Mouse (Mus musculus): ENCODE measurements at regions not wholly inside any gene's neighbourhood (a gene's known extent, or its start where the extent isn't known, plus 50 kb on each side); places are given as distances from the start of the nearest gene placed in this dataset.

DNA sequence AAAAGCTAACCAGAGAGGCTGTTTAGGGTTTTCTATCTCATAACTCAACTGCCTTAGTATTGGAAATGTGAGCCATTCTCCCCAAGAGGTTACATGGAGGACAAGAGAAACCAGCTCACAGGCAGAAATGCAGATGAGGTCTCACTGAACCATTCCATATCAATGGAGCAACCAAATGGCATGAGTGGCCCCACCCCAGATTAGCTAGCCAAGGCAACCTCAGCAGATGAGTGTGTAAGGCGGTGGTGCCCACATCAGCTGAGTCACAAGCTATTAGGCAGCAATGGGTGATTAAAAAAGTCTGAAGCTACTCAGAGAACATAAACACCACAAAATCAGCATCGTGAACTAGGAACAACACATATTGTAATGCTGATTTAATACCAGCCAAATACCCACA lies 133.2 kb downstream of the Lpin1 start:
- in situ Hi-C loops (cut with MboI; ENCODE audit: low sequenced_read_pairs) = no loop called here

DNA sequence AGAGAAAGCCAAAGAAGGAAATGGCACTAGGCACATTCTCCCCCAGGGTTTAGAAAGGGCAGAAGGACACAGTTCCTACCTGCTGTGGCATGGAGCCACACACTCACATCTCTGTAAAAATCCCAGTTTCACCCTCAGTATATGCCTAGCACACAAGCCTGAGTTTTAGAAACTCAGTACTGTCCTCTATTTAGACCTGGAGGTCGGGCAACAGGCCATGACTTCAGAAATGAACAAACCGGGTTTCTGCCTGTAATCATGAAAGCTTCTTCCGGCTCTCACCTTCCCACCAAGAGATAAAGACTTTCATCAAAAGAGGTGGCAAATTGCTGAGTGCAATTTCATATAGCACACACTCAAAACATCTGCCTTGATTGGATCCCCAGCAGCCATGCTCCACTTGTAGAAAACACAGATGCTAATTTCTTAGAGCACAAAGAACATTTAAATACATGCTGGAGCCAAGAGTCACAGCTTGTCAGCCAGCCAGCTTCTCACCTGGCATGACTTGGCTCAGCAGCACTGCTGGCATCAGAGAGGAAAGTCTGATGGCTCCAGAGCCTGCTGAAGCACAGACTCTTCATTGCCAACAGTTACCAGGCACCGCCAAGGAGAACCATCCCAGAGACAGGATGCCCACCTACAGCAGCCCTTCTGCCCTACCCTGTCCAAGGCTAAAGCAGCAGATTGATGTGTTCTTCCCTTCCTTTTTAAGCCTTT lies 136.2 kb downstream of the Lpin1 start:
- in situ Hi-C loops (cut with MboI; ENCODE audit: low sequenced_read_pairs) = no loop called here

DNA sequence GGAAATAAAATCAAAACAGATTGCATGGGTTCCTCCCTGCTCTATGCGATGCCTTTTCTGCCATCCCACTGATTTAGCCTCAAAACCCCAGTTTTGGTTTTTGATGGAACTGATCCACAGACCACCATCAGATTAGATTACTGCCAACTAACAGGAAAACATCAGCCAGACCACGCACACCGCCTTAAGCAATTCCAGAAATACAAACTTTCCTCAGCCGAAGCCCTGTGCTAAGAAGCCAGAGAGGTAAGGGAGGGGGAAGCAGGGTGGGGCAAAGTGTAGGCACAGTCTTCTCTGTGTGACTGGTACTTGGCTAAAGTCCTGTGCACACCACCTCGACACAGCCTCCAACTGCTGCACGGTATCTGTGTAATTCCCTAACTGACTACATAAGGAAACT lies 153.3 kb downstream of the Lpin1 start:
- in situ Hi-C loops (cut with MboI; ENCODE audit: low sequenced_read_pairs) = no loop called here

DNA sequence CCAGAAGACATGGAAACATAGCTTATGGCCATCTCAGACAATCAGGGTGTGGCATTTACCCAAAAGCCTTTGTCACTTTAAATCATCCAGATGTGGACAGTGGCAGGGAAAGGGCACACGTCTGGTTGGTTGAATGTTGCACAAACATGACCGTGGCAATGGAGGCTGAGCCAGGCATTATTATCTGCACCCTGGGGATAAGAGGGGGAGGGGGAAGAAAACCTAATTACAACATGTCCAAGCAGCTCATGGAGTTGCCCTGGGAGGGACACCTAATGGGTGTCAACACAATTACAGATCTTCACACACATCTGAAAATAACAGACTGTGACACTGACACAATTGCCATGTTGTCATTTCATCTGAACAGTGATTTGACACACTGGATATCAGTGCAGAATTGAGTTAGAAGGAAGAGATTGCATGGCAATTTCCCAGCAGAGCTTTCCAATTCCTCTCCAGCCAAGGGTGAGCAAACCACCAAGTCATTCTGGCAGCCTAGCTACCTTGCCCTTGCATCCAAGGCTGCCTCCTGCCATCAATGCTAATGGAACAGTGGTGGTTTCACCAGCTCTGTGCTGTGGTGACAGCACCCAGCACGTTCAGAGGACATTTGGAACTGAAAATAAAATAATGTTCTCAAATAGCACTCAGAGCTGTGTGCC lies 159.9 kb downstream of the Lpin1 start:
- in situ Hi-C loops (cut with MboI; ENCODE audit: low sequenced_read_pairs) = no loop called here

DNA sequence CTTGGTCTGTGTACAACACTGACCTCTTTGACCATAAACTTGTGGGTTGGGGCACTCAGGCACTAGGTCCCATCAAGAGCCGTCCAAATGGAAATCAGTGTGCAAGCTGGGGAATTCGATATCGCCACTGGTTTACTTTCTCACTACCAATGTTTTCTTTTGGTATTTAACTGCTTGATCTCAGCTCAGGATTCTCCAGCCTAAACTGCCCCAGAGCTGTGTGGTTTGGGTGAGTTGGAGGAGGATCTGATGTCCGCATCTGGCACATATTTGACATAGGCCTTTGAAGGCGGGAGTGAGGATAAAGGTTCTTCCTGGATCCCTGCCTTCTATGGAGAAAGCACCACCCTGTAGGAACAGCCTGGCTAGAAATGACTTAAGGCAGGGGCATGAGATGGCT lies 172.0 kb downstream of the Lpin1 start:
- in situ Hi-C loops (cut with MboI; ENCODE audit: low sequenced_read_pairs) = no loop called here

DNA sequence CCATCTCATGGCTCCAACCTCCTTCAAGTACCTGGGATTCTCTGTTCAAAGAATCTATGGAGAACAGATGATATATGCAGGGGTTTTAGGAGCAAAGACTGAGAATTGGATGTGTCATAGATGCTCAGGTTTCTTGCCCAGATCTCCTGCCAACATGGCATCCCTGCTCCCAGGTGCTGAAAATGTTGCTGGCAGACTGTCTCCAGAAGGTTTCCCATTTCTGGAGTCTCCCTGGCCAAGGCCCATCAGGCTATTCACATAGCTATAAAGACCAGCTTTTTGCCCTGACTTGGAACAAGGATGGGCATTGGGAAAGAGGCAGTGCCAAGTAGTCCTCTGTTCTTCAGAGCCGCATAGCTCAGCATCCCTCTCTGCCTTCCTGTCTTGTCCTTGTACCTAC lies 173.8 kb downstream of the Lpin1 start:
- in situ Hi-C loops (cut with MboI; ENCODE audit: low sequenced_read_pairs) = no loop called here

DNA sequence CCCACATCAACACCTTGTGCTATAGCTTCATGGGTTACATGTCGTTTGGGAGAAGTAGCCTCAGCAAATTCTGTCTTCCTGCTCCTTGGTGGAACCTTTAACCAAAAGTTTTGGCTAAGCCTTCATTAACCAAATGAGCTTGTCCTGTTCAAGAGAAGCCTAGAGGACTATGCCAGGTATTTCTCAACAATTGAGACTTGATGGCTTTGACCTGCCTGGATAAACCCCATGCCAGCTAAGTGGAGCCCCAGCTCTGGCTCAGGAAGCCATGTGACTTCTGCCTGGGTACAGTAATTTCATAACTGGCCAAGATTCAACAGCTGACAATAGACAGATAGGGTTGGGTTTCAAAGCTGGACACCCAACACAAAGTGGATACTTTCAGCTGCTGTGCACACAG lies 174.5 kb downstream of the Lpin1 start:
- in situ Hi-C loops (cut with MboI; ENCODE audit: low sequenced_read_pairs) = no loop called here

DNA sequence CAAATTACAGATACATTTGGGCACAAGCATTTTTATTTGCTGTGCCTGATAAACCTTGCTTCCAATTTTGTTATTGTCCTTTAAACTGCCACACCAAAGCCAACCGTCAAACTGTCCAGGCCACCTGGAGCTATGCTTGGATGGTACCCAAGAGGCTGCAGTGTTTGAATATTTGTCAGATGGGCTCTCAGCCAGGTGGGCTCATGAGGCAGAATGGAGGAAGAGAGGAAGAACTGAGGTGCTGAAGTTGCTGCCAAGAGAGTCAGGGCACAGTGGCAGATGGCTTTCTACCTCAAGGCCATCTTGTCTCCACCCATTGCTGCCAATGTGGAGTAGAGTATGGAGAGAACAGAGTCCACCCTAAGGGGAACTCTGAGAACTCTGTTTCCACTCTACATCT lies 176.0 kb downstream of the Lpin1 start:
- in situ Hi-C loops (cut with MboI; ENCODE audit: low sequenced_read_pairs) = no loop called here

DNA sequence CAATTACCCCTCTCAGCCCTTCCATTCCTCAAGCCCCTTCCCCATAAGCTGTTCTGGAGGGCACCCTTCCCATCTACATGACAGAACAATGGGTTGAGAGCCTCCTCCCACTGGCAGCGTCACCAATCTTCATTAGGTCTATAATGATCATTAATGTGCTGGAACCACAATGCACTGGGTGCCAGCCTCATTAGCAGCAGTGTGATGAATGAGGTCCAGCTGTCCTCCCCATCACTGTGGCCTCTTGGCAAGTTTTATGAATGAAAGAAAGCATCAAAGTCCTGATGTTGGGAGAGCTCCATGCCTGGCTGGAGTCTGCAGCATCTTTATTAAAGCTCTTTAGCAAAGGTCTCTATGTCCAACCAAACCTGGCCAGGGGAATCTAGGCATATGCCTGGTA lies 176.5 kb downstream of the Lpin1 start:
- in situ Hi-C loops (cut with MboI; ENCODE audit: low sequenced_read_pairs) = no loop called here

DNA sequence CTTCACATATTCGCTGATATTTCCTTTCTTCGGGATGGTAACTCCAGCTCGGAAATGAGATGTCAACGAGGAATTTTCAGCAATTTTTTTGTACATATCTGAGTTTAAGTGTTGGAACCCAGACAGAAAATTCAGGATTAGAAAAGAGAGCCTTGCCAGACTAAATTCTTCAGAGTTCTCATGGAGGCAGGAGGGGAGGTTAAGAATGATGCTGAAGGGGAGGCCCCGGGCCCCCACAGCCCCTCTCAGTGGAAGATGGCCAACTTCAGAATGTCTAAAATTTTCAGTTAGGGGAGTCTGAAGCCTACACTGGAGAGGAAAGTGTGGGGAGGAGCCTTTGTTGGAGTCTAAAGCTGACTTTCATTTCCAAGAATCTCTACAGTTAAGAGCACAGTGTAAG lies 184.8 kb downstream of the Lpin1 start:
- in situ Hi-C loops (cut with MboI; ENCODE audit: low sequenced_read_pairs) = no loop called here

DNA sequence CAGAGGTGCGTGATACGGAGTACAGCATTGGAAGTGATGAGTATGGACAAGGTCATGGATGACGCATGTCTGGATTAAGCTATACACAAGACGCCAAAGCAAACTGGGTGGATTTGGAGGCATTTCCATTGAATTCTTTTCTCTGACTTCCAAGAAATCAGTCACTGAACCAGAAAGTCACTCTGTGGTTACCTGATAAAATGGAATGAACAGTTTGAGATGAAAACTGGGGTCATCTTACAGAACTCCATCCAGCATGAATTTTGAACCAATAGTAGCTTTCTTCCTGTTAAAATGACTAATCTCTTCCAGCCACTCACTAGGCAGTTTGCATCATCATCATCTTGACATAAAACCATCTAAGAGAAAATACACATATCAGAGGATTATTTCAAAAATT lies 186.2 kb downstream of the Lpin1 start:
- in situ Hi-C loops (cut with MboI; ENCODE audit: low sequenced_read_pairs) = no loop called here

DNA sequence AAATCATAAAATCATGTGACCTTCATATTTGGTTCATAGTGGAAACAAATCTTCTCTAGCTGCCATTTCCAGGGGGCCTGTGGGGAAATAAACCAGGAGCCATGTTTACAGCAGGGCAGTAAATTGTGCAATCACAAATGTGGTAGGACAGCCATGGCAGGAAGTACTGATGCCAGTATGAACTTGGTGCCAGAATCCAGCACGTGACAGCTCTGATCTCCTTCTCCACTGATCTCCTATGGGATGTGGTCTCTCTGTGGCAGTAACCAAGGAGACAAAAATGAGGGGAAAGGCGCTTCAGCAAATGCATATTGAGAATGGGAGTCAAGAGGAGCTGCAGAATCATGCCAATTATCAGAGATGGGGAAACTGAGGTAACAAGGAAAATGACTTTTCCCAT lies 215.0 kb downstream of the Lpin1 start:
- in situ Hi-C loops (cut with MboI; ENCODE audit: low sequenced_read_pairs) = loop anchor here (25.0 kb wide), 1 partner anchor 858 kb away; no protein-coding TSS in a partner anchor

DNA sequence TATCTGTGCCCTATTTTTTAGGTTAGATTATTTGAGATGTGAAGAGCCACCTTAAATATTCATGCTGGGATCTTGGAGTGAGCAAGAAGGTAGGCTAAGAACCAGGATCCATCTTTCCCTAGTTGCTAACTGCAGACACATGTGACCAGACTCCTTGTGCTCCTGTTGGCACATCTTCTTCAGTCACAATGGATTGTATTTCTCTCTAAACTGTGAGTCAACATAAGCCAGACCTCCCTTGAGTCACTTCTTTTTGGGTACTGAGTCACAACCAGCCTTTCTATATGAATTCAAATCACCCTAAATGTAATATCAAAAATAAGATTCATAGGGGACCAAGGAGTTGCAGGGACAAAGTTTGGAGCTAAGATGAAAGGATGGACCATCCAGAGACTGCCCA lies 217.9 kb downstream of the Lpin1 start:
- in situ Hi-C loops (cut with MboI; ENCODE audit: low sequenced_read_pairs) = loop anchor here (25.0 kb wide), 1 partner anchor 856 kb away; no protein-coding TSS in a partner anchor

DNA sequence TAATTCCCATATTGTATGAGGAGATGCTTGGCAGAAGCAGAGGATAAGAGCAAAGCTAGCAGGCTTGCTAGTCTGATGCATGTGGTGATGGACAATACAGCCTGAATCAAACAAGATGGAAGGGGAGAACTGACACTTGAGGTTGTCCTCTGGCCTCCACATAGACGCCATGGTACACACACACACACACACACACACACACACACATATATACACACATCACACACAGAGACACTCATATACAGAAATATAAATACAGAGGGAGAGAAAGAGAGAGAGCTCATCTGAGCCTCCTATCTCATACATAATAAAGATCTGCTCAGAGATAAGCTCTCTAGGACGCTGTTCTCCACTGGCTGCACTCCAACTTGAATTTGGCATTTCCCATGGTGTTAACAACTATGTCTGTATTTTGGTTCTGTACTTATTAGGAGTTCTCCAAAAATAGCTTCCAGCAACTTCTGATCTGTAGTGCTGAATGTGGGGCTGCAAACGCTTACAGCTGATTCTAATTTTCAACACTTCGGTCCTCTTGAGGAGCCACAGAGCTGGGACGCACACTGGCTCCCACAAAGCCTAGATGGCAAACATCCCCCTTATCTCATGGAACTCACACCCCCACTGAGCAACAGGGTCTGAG lies 219.0 kb downstream of the Lpin1 start:
- in situ Hi-C loops (cut with MboI; ENCODE audit: low sequenced_read_pairs) = loop anchor here (25.0 kb wide), 1 partner anchor 854 kb away; no protein-coding TSS in a partner anchor

DNA sequence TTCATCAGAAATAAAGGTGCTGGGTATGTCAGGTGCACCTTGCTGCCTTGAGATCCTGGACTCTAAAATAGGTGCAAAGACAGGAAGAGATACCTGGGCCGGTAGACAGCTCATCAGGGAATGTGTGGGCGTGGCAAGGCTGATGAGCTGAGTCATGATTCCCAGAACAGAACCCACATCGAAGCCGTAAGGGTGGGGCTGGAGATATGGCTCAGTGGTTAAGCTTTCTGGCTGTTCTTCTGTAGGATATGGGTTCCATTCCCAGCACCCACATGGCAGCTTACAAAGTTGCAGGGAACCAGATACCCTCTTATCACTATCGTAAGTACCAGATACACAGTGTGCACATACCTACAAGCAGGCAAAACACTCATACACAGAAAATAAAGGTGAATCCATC lies 219.6 kb downstream of the Lpin1 start:
- in situ Hi-C loops (cut with MboI; ENCODE audit: low sequenced_read_pairs) = loop anchor here (25.0 kb wide), 1 partner anchor 854 kb away; no protein-coding TSS in a partner anchor

DNA sequence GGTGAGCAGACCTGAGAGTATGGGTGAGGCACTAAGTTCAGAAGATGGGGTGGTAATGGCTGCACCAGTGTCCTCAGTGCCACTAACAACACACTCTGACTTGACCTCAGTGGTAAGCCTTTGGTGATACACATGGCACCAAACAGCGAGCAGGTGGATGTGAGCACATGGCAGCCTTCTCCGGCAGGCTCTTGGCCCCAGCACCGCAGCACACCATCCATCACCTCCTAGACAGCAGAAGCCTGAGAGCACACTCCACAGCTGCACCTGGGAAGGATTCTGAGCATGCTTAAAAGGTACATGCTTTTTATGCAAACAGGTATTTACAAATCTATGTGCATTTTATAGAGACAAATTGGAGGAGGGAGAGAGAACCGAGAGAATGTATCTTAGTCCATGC lies 223.7 kb downstream of the Lpin1 start:
- in situ Hi-C loops (cut with MboI; ENCODE audit: low sequenced_read_pairs) = loop anchor here (10.0 to 25.0 kb wide), 2 partner anchors 572 to 850 kb away; partner anchors contain the start of gene Trib2

DNA sequence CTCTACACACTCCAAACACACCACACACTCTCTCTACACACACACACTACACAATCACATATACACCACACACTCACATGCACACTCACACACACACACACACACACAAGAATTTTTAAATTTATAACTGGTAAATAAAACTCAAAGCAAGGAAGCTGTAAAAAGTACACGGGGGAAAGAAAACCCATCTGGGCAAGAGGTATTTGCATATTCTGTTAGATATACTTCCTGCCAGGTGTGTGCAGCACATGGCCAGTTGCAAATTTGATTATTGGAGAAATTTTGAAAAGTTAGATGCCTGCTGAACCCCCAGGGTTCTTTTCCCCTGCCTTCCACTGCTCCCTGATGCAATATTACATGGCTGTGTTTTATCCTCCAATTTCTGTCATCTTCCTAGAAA lies 226.4 kb downstream of the Lpin1 start:
- in situ Hi-C loops (cut with MboI; ENCODE audit: low sequenced_read_pairs) = loop anchor here (10.0 to 25.0 kb wide), 2 partner anchors 570 to 847 kb away; partner anchors contain the start of gene Trib2

DNA sequence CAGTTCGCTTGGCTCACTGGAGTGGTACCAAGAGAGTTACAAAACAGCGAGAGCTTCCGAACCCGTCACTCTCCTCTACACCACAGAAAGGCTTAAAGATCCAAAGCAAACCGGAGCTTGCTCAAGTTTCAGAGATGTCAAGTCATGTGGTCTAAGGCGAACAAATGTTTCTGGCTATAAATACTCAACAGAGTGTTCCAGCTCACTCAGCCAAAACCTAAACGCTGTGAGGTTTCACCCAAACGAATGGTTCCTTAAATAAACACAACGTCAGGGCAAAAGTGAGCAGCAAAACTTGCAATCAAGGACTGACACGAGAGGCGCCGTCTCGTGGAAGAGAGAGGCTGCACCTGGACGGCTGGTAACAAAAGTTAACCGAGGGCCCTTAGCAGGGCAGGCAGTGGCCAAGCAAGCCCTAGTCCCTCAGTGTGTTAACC lies 227.2 kb downstream of the Lpin1 start:
- in situ Hi-C loops (cut with MboI; ENCODE audit: low sequenced_read_pairs) = loop anchor here (10.0 to 25.0 kb wide), 2 partner anchors 569 to 846 kb away; partner anchors contain the start of gene Trib2

DNA sequence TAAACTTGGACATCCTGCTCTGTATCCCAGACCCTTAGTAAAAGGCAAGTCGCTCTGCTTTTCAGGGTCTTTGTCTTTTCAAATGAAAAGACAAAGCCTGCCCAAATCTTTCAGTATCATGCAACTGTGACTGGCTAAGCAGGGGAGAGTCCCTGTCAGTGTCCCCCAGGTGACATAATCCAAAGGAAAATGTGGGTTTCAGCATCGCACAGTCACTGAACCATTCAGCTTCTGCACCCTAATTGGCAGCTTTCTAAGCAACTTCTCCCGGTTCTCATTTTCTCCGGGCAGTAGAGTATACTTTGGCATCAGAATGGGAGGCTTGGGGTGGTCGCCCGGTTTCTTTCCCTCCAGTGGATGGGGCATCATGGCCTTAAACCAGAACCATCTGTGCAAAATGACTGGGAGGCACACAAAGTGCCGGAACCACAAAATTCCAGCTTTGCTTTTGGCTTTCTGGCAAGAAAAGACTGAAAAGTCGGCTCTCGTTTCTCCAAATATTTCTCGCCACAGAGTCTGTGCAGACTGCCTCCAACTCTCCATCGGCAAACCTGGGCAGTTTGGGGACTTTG lies 228.3 kb downstream of the Lpin1 start:
- in situ Hi-C loops (cut with MboI; ENCODE audit: low sequenced_read_pairs) = loop anchor here (10.0 to 25.0 kb wide), 2 partner anchors 568 to 845 kb away; partner anchors contain the start of gene Trib2

DNA sequence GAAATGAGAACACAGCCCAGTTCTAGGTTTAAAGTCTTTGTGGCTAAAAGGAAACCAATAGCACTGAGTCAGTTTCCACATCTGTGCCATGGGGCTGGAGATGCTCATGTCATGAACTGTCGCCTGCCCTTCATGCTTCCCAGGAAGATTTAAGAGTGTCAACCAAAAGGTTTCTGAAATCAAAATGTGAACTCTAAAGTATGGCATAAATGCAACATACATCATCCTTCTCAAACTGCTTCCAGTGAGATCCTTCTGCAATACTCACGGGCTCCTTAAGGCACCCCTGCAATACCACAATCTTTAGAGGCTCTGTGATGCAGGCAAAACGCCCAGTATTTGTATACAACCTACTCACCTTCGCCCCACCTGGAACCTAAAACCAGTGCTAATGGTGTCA lies 229.7 kb downstream of the Lpin1 start:
- in situ Hi-C loops (cut with MboI; ENCODE audit: low sequenced_read_pairs) = loop anchor here (10.0 to 25.0 kb wide), 2 partner anchors 566 to 844 kb away; partner anchors contain the start of gene Trib2

DNA sequence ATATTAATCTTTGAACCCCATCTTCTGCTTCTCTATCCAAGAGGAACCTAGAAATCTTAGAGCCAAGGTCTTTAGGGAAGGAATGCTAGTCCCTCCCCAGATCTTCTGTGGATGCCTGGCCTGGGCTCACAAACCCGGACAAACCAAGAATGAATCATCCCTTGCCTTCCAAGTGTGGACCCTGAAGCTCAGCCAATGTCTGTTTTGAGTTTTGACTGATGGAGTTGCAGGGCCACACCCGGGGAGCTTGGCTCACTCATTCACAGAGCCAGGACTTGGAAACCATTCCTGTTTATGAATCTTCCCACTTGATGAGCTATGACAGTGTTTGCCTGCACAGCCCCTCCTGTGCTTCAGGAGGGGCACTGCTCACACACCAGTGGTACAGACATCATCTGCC lies 230.4 kb downstream of the Lpin1 start:
- in situ Hi-C loops (cut with MboI; ENCODE audit: low sequenced_read_pairs) = loop anchor here (10.0 to 25.0 kb wide), 2 partner anchors 566 to 843 kb away; partner anchors contain the start of gene Trib2

Measured in CH12F3 (cell line).